Comparison of ENCODE assay signal across 8 mouse cellular contexts in the genomic region with DNA sequence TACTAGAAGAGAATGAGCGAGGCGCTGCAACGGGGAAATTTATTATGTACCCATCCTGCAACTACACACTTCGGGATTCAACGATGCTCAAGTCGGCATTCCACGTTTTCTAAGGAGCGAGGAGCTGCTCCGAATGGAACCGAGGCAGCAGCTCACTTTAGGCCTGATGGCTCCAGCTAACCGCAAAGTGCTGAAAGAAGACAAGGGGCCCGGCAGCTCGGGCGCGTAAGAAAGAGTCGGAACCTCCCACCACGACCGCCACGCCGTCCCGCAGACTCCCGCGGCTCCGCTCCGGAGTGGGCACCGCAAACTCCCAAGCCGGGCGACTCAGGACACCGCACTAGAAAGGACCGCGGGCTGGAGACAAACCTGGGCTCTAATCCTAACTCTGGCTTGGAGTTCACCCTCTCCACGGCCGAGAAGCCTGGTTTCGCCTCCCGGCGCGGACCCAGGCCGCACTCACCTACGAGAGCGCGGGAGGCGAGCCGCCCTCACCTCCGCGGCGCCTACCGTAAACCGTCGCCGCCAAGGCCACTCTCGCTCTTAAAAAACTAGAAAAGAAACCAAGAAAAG. TPM values are rescaled to one million over a fixed set of nuclear protein-coding genes. Genes with fewer than 3 reads are reported as not detected.
DNase-seq lines count a peak whose midpoint lies in the region; ATAC-seq and TF ChIP-seq lines count a peak whose summit lies in the region.

No protein-coding gene starts in this region.

- H3K9ac ChIP-seq in limb, embryonic 15.5 days: peak overlapping the region; percentile 88
- peak overlapping the region; percentile 69 for H3K9ac ChIP-seq in midbrain, embryonic 15.5 days

- WGBS in kidney, adult 2 months: under 1% methylated on average over 51 of the region's 51 CpGs
- WGBS in limb, embryonic 15.5 days: under 1% methylated on average over 51 of the region's 51 CpGs
- WGBS in midbrain, embryonic 15.5 days: under 1% methylated on average over 51 of the region's 51 CpGs

- H3K4me2 ChIP-seq in limb, embryonic 15.5 days: peak overlapping the region; percentile 81
- peak overlapping the region; percentile 77 for H3K4me2 ChIP-seq in midbrain, embryonic 15.5 days

- H3K27ac ChIP-seq in kidney, adult 2 months (ENCODE audit: insufficient read depth, low read depth, low read length): peak overlapping the region; percentile 80
- peak overlapping the region; percentile 94 for H3K27ac ChIP-seq in limb, embryonic 15.5 days
- H3K27ac ChIP-seq in midbrain, embryonic 15.5 days: peak overlapping the region; percentile 85

- H3K27me3 ChIP-seq in kidney, adult 2 months (replicated peaks; ENCODE audit: control insufficient read depth, insufficient read depth, low read length): no peaks in the 10 kb centered on the region
- no peaks in the 10 kb centered on the region for H3K27me3 ChIP-seq in limb, embryonic 15.5 days
- no peaks in the 10 kb centered on the region for H3K27me3 ChIP-seq in midbrain, embryonic 15.5 days (replicated peaks)

- DNase-seq in kidney, adult 2 months: peak; percentile 8
- no peak for DNase-seq in kidney, adult 18-20 months
- DNase-seq in ES-CJ7 (ENCODE audit: low read depth, low spot score): peak; percentile 33
- DNase-seq in c-Kit-positive CD71-positive TER-119-positive erythroid progenitor cells, embryonic 14.5 days (ENCODE audit: low spot score): peak; percentile 20
- peak; percentile 26 for DNase-seq in gastrocnemius, postnatal 25 days
- DNase-seq in natural killer cell, adult 2 months (ENCODE audit: low spot score in 2 of 2): no peak

- H3K36me3 ChIP-seq in kidney, adult 2 months (ENCODE audit: control insufficient read depth, insufficient read depth, low read length): no peaks in the 10 kb centered on the region
- no peaks in the 10 kb centered on the region; the same call in 1 of the 2 replicates for H3K36me3 ChIP-seq in limb, embryonic 15.5 days
- H3K36me3 ChIP-seq in midbrain, embryonic 15.5 days (replicated peaks): no peaks in the 10 kb centered on the region

- no peaks in the 10 kb centered on the region for H3K9me3 ChIP-seq in limb, embryonic 15.5 days
- no peaks in the 10 kb centered on the region for H3K9me3 ChIP-seq in midbrain, embryonic 15.5 days

- TF ChIP-seq POLR2A in kidney, adult 2 months (IDR thresholded peaks at IDR 0.05; ENCODE audit: low read depth, low read length): no peak

- peak; percentile 14; the same call in 1 of the 2 replicates for ATAC-seq in limb, embryonic 15.5 days (ENCODE audit: insufficient number of reproducible peaks, low FRiP score, low TSS enrichment, low read depth)
- ATAC-seq in midbrain, embryonic 15.5 days (replicated peaks): peak; percentile 60

- peak overlapping the region; percentile 85 for H3K4me3 ChIP-seq in kidney, adult 2 months (ENCODE audit: insufficient read depth, low read depth, low read length)
- H3K4me3 ChIP-seq in limb, embryonic 15.5 days: peak overlapping the region; percentile 85
- peak overlapping the region; percentile 85 for H3K4me3 ChIP-seq in midbrain, embryonic 15.5 days

- H3K4me1 ChIP-seq in kidney, adult 2 months (ENCODE audit: control insufficient read depth, insufficient read depth, low read length): peaks cover 8% of the 10 kb centered on the region; the same call in 1 of the 2 replicates
- peaks cover 21% of the 10 kb centered on the region for H3K4me1 ChIP-seq in limb, embryonic 15.5 days
- H3K4me1 ChIP-seq in midbrain, embryonic 15.5 days: peaks cover 34% of the 10 kb centered on the region

- TF ChIP-seq CTCF in kidney, adult 2 months (conservative IDR thresholded peaks at IDR 0.05; ENCODE audit: insufficient read depth, insufficient read length, low read depth, low read length): no peak

RNA-seq across cellular contexts. Expression of a gene that starts 0.6 kb away (rescaled TPM):
- 11.5 TPM in 2 replicates for polyA plus RNA-seq in kidney, adult 2 months (2012; rRNA removed)
- 1 to 10 TPM; 7.9 to 8.3 TPM for total RNA-seq in gastrocnemius, postnatal 25 days (2021)
- polyA plus RNA-seq in limb, embryonic 15.5 days (2015; fragmentation: Nextera tagmentation; extraction: Ambion mirVana): 35.3 and 36.7 TPM in 2 replicates
- 53.3 and 56.1 TPM in 2 replicates for polyA plus RNA-seq in midbrain, embryonic 15.5 days (2015; fragmentation: Nextera tagmentation; extraction: Ambion mirVana)

RNA-seq across cellular contexts. Expression of a gene that starts 0.7 kb away (rescaled TPM):
- polyA plus RNA-seq in kidney, adult 2 months (2012; rRNA removed): 18.2 and 20.9 TPM in 2 replicates
- total RNA-seq in gastrocnemius, postnatal 25 days (2021): 10 to 100 TPM; 16.7 to 18.7 TPM
- 61.9 and 64.4 TPM in 2 replicates for polyA plus RNA-seq in limb, embryonic 15.5 days (2015; fragmentation: Nextera tagmentation; extraction: Ambion mirVana)
- polyA plus RNA-seq in midbrain, embryonic 15.5 days (2015; fragmentation: Nextera tagmentation; extraction: Ambion mirVana): 75.0 and 75.2 TPM in 2 replicates

Comparison
In these comparisons a context has a peak if more than half of its experiments do, and no peak if none do; other contexts are left out.
1. DNase-seq: peak in kidney, adult 2 months (single experiment), ES-CJ7 (single experiment), c-Kit-positive CD71-positive TER-119-positive erythroid progenitor cells, embryonic 14.5 days (single experiment) and gastrocnemius, postnatal 25 days (single experiment); none in kidney, adult 18-20 months (single experiment) and natural killer cell, adult 2 months (0 of 2).
2. Peak in every context shown above with its lines, with median percentiles within 50 percentile points of each other: H3K27ac ChIP-seq and H3K4me3 ChIP-seq.